Mouse (Mus musculus): Measurements from ENCODE around the gene Cog8. TPM values are rescaled to one million over a fixed set of nuclear protein-coding genes. Genes with fewer than 3 reads are reported as not detected.
"Not testable (repeated sequence)": the region's sequence is repeated elsewhere in the genome, so short reads cannot be mapped to it uniquely, and the experiment has no call there.

Cog8 gene
- polyA plus RNA-seq, 1 experiment: 31.0 TPM

- Histone ChIP-seq H3K4me1 (ENCODE audit: control insufficient read depth, insufficient read depth, low read length) (no peaks in the 10 kb centered on the region), H3K4me3 (ENCODE audit: insufficient read depth, low read length) (no peak overlapping the region), H3K27ac (ENCODE audit: insufficient read depth, low read length) (no peak overlapping the region)
- TF ChIP-seq CTCF (IDR thresholded peaks at IDR 0.05; ENCODE audit: borderline replicate concordance, insufficient read depth, low read length) (no peak), POLR2A (IDR thresholded peaks at IDR 0.05; ENCODE audit: low read depth, low read length) (no peak)
Observed at GRCm38 (mm10) chr8:107046976-107047375, 9.5 kb downstream of the Cog8 start.

GRCm38 (mm10) chr8:107045478-107045877 lies 11.0 kb downstream of the Cog8 start:
- TF ChIP-seq CTCF (IDR thresholded peaks at IDR 0.05; ENCODE audit: borderline replicate concordance, insufficient read depth, low read length) (no peak), POLR2A (IDR thresholded peaks at IDR 0.05; ENCODE audit: low read depth, low read length) (no peak)
- Histone ChIP-seq H3K27ac (ENCODE audit: insufficient read depth, low read length) (no peak overlapping the region), H3K4me1 (ENCODE audit: control insufficient read depth, insufficient read depth, low read length) (no peaks in the 10 kb centered on the region), H3K4me3 (ENCODE audit: insufficient read depth, low read length) (no peak overlapping the region)

- TF ChIP-seq POLR2A (IDR thresholded peaks at IDR 0.05; ENCODE audit: low read depth, low read length) (no peak), CTCF (IDR thresholded peaks at IDR 0.05; ENCODE audit: borderline replicate concordance, insufficient read depth, low read length) (no peak)
- no peak overlapping the region for H3K4me3 ChIP-seq (ENCODE audit: insufficient read depth, low read length)
- H3K27ac ChIP-seq (ENCODE audit: insufficient read depth, low read length): no peak overlapping the region
- no peaks in the 10 kb centered on the region for H3K4me1 ChIP-seq (ENCODE audit: control insufficient read depth, insufficient read depth, low read length)
Observed at GRCm38 (mm10) chr8:107040632-107041031, 15.9 kb downstream of the Cog8 start.

- no peak for TF ChIP-seq POLR2A (IDR thresholded peaks at IDR 0.05; ENCODE audit: low read depth, low read length)
- TF ChIP-seq CTCF (IDR thresholded peaks at IDR 0.05; ENCODE audit: borderline replicate concordance, insufficient read depth, low read length): no peak
- Histone ChIP-seq H3K4me1 (ENCODE audit: control insufficient read depth, insufficient read depth, low read length) (peaks cover 6% of the 10 kb centered on the region), H3K27ac (ENCODE audit: insufficient read depth, low read length) (no peak overlapping the region), H3K4me3 (ENCODE audit: insufficient read depth, low read length) (no peak overlapping the region)
Observed at GRCm38 (mm10) chr8:107036626-107037025, 19.9 kb downstream of the Cog8 start.

GRCm38 (mm10) chr8:107035641-107036040 lies 20.8 kb downstream of the Cog8 start:
- Histone ChIP-seq H3K4me1 (ENCODE audit: control insufficient read depth, insufficient read depth, low read length) (peaks cover 6% of the 10 kb centered on the region), H3K27ac (ENCODE audit: insufficient read depth, low read length) (no peak overlapping the region)
- TF ChIP-seq POLR2A (IDR thresholded peaks at IDR 0.05; ENCODE audit: low read depth, low read length): no peak
- TF ChIP-seq CTCF (IDR thresholded peaks at IDR 0.05; ENCODE audit: borderline replicate concordance, insufficient read depth, low read length): no peak

GRCm38 (mm10) chr8:107033609-107034008 lies 22.9 kb downstream of the Cog8 start:
- not testable (repeated sequence) for H3K4me3 ChIP-seq (ENCODE audit: insufficient read depth, low read length); H3K27ac ChIP-seq (ENCODE audit: insufficient read depth, low read length); H3K4me1 ChIP-seq (ENCODE audit: control insufficient read depth, insufficient read depth, low read length)

More at GRCm38 (mm10) chr8:107035641-107036040, 20.8 kb downstream of the Cog8 start:
- H3K4me3 ChIP-seq (ENCODE audit: insufficient read depth, low read length): no peak overlapping the region

GRCm38 (mm10) chr8:107031577-107032090 lies 24.9 kb downstream of the Cog8 start:
- Histone ChIP-seq H3K4me3 (ENCODE audit: insufficient read depth, low read length) (peak overlapping the region; percentile 97), H3K27ac (ENCODE audit: insufficient read depth, low read length) (peak overlapping the region; percentile 50), H3K4me1 (ENCODE audit: control insufficient read depth, insufficient read depth, low read length) (peaks cover 6% of the 10 kb centered on the region)
- no peak for TF ChIP-seq CTCF (IDR thresholded peaks at IDR 0.05; ENCODE audit: borderline replicate concordance, insufficient read depth, low read length)

GRCm38 (mm10) chr8:107030650-107031576 lies 25.6 kb downstream of the Cog8 start, which contains the start of gene Vps4a:
TSS of gene Vps4a (plus strand) at chr8:107031222.
- Histone ChIP-seq H3K4me1 (ENCODE audit: control insufficient read depth, insufficient read depth, low read length) (peaks cover 6% of the 10 kb centered on the region), H3K27ac (ENCODE audit: insufficient read depth, low read length) (peak within 1 kb of the TSS; percentile 50), H3K4me3 (ENCODE audit: insufficient read depth, low read length) (peak within 1 kb of the TSS; percentile 97)
- TF ChIP-seq POLR2A (IDR thresholded peaks at IDR 0.05; ENCODE audit: low read depth, low read length) (peak; percentile 79), CTCF (IDR thresholded peaks at IDR 0.05; ENCODE audit: borderline replicate concordance, insufficient read depth, low read length) (peak; percentile 75; the same call in 1 of the 2 replicates)

- H3K27ac ChIP-seq (ENCODE audit: insufficient read depth, low read length): no peak overlapping the region
- H3K4me1 ChIP-seq (ENCODE audit: control insufficient read depth, insufficient read depth, low read length): peaks cover 6% of the 10 kb centered on the region
- TF ChIP-seq CTCF (IDR thresholded peaks at IDR 0.05; ENCODE audit: borderline replicate concordance, insufficient read depth, low read length): no peak
- no peak for TF ChIP-seq POLR2A (IDR thresholded peaks at IDR 0.05; ENCODE audit: low read depth, low read length)
- no peak overlapping the region for H3K4me3 ChIP-seq (ENCODE audit: insufficient read depth, low read length)
Observed at GRCm38 (mm10) chr8:107030058-107030457, 26.4 kb downstream of the Cog8 start.

GRCm38 (mm10) chr8:107029310-107029709 lies 27.2 kb downstream of the Cog8 start:
- Histone ChIP-seq H3K27ac (ENCODE audit: insufficient read depth, low read length) (no peak overlapping the region), H3K4me3 (ENCODE audit: insufficient read depth, low read length) (no peak overlapping the region), H3K4me1 (ENCODE audit: control insufficient read depth, insufficient read depth, low read length) (peaks cover 6% of the 10 kb centered on the region)
- TF ChIP-seq POLR2A (IDR thresholded peaks at IDR 0.05; ENCODE audit: low read depth, low read length): no peak
